Mouse (Mus musculus): Measurements from ENCODE around the gene Smad1. TPM values are rescaled to one million over a fixed set of nuclear protein-coding genes. Genes with fewer than 3 reads are reported as not detected.

The Smad1 gene
- total and polyA plus RNA-seq, 2 experiments from 2014 or later, result 14.0 to 22.8 TPM

DNA sequence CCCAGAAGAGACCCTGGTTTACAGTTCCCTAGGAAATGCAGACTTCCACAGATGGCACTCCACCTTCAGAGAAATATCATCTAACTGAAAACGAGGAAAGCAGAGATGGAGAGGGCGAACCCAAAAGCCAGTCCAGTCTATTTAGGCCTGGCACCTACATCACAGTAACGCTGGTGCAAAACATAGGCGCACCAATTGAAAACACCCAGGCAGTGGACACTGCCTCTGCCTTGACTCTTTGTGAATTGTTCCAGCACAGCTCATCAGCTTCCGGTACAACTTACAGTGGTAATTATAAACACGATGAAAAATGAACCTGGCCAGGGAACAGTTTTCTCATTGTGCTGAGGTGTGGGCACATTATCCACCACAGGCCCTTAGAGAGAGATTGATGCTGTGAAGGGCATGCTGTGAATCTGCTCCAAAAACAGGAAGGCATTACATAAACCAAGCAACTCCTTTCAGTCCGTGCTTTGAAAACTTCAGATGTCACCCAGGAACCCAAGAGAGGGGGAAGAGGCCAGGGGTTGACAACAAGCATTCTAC lies 1.5 kb downstream of the Smad1 start:
- Histone ChIP-seq H3K9me3 (replicated peaks; ENCODE audit: control insufficient read depth, low read length) (no peaks in the 10 kb centered on the region), H3K27me3 (ENCODE audit: control insufficient read depth, insufficient read depth, low read length) (no peaks in the 10 kb centered on the region), H3K27ac (ENCODE audit: low read depth) (peak overlapping the region; percentile 96), H3K4me1 (ENCODE audit: control insufficient read depth, insufficient read depth) (peaks cover 21% of the 10 kb centered on the region; the same call in 1 of the 2 replicates), H3K36me3 (replicated peaks; ENCODE audit: control insufficient read depth, insufficient read depth, low read length) (no peaks in the 10 kb centered on the region), H3K4me2 (ENCODE audit: low read depth, low read length) (peak overlapping the region; percentile 92), H3K4me3 (ENCODE audit: low read depth, low read length) (peak overlapping the region; percentile 99), H3K9ac (replicated peaks; ENCODE audit: low read depth, low read length) (peak overlapping the region; percentile 99)
- 27% methylated on average over 7 of the region's 7 CpGs for WGBS
- ATAC-seq (ENCODE audit: insufficient read depth, low read depth) (no peak), DNase-seq (ENCODE audit: low spot score) (peak; percentile 20)
- no peak for TF ChIP-seq EP300 (IDR thresholded peaks at IDR 0.05; ENCODE audit: low read depth)
- TF ChIP-seq CTCF (IDR thresholded peaks at IDR 0.05; ENCODE audit: low read depth), result no peak

- Histone ChIP-seq H3K9ac (replicated peaks; ENCODE audit: low read depth, low read length) (no peak overlapping the region), H3K27ac (ENCODE audit: low read depth) (no peak overlapping the region), H3K4me3 (ENCODE audit: low read depth, low read length) (no peak overlapping the region), H3K9me3 (replicated peaks; ENCODE audit: control insufficient read depth, low read length) (no peaks in the 10 kb centered on the region), H3K4me2 (ENCODE audit: low read depth, low read length) (no peak overlapping the region), H3K4me1 (ENCODE audit: control insufficient read depth, insufficient read depth) (peaks cover 21% of the 10 kb centered on the region; the same call in 1 of the 2 replicates), H3K36me3 (replicated peaks; ENCODE audit: control insufficient read depth, insufficient read depth, low read length) (no peaks in the 10 kb centered on the region), H3K27me3 (ENCODE audit: control insufficient read depth, insufficient read depth, low read length) (no peaks in the 10 kb centered on the region)
- DNase-seq (ENCODE audit: low spot score) (no peak), ATAC-seq (ENCODE audit: insufficient read depth, low read depth) (no peak)
- TF ChIP-seq CTCF (IDR thresholded peaks at IDR 0.05; ENCODE audit: low read depth), result no peak
- no peak for TF ChIP-seq EP300 (IDR thresholded peaks at IDR 0.05; ENCODE audit: low read depth)
- 85% methylated on average over 6 of the region's 6 CpGs for WGBS
These were observed 2.4 kb downstream of the Smad1 start for GRCm38 (mm10) chr8:79396911-79397310.

DNA sequence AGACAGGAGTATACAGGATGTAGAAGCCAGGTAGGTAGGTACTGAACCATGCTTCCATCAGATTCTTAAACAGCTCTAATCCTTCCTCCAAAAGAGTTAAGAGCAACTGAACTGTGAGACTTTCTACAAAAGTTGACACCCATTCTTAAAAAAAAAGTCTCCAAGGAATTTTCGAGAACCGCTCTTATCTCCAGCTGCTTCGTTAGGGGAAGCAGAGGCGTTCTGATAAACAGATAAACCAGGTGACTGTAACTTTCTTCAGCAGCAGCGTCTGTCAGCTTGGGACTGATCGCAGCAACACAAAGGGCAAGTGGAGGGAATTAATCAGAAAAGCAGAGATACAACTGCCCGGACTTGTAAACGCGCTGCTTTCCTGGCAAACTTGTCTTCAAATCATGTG lies 5.3 kb downstream of the Smad1 start:
- Histone ChIP-seq H3K4me3 (ENCODE audit: low read depth, low read length) (no peak overlapping the region), H3K27me3 (ENCODE audit: control insufficient read depth, insufficient read depth, low read length) (no peaks in the 10 kb centered on the region), H3K9me3 (replicated peaks; ENCODE audit: control insufficient read depth, low read length) (no peaks in the 10 kb centered on the region), H3K9ac (replicated peaks; ENCODE audit: low read depth, low read length) (no peak overlapping the region), H3K4me2 (ENCODE audit: low read depth, low read length) (no peak overlapping the region), H3K36me3 (replicated peaks; ENCODE audit: control insufficient read depth, insufficient read depth, low read length) (no peaks in the 10 kb centered on the region), H3K4me1 (ENCODE audit: control insufficient read depth, insufficient read depth) (peaks cover 22% of the 10 kb centered on the region), H3K27ac (ENCODE audit: low read depth) (no peak overlapping the region)
- DNase-seq (ENCODE audit: low spot score) (no peak), ATAC-seq (ENCODE audit: insufficient read depth, low read depth) (no peak)
- no peak for TF ChIP-seq EP300 (IDR thresholded peaks at IDR 0.05; ENCODE audit: low read depth)
- TF ChIP-seq CTCF (IDR thresholded peaks at IDR 0.05; ENCODE audit: low read depth), result no peak
- WGBS, result 39% methylated on average over 9 of the region's 9 CpGs

DNA sequence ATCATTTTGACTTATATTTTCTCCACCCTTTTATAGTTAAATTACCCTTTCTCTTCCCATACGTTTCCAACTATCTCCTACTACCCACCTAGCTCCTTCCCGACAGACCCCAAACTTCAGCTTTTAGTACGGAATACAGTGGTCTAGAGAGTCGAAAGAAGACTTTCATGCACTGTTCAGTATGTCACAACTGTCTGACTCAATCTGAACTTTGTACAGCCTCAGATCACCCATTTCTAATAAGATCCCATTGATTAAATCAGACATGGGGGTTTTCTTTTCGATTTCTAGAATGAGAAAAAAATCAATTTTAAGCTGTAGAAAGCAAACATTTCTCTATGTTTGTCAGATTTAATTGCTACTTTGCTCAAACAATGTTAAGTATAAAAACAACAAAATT lies 6.1 kb downstream of the Smad1 start:
- Histone ChIP-seq H3K4me2 (ENCODE audit: low read depth, low read length) (no peak overlapping the region), H3K27me3 (ENCODE audit: control insufficient read depth, insufficient read depth, low read length) (no peaks in the 10 kb centered on the region), H3K9me3 (replicated peaks; ENCODE audit: control insufficient read depth, low read length) (no peaks in the 10 kb centered on the region), H3K4me1 (ENCODE audit: control insufficient read depth, insufficient read depth) (peaks cover 22% of the 10 kb centered on the region), H3K36me3 (replicated peaks; ENCODE audit: control insufficient read depth, insufficient read depth, low read length) (no peaks in the 10 kb centered on the region), H3K27ac (ENCODE audit: low read depth) (no peak overlapping the region), H3K9ac (replicated peaks; ENCODE audit: low read depth, low read length) (no peak overlapping the region), H3K4me3 (ENCODE audit: low read depth, low read length) (no peak overlapping the region)
- ATAC-seq (ENCODE audit: insufficient read depth, low read depth) (no peak), DNase-seq (ENCODE audit: low spot score) (no peak)
- 89% methylated on average over 5 of the region's 5 CpGs for WGBS
- TF ChIP-seq EP300 (IDR thresholded peaks at IDR 0.05; ENCODE audit: low read depth) (no peak), CTCF (IDR thresholded peaks at IDR 0.05; ENCODE audit: low read depth) (no peak)

DNA sequence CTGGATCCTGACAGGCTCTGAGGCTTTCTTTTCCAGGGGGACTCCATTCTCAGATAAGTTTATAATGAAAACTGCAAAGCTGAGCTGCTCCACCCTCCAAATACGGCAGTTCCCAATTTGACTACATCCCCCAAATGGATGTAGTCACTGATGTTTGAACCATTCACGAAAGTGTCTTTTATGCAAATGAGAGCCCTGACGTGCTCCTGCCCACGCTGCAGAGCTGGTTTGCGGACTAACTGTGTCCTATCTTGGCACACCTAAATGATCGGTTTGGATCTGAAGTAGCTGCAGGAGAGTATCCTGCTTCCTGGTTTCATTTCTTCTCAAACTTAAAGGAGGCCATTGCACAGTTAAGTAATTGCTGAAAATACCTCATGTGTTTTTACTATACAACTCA lies 6.7 kb downstream of the Smad1 start:
- Histone ChIP-seq H3K9ac (replicated peaks; ENCODE audit: low read depth, low read length) (no peak overlapping the region), H3K9me3 (replicated peaks; ENCODE audit: control insufficient read depth, low read length) (no peaks in the 10 kb centered on the region), H3K27ac (ENCODE audit: low read depth) (no peak overlapping the region), H3K4me2 (ENCODE audit: low read depth, low read length) (peak overlapping the region; percentile 28; the same call in 1 of the 2 replicates), H3K4me1 (ENCODE audit: control insufficient read depth, insufficient read depth) (peaks cover 17% of the 10 kb centered on the region), H3K36me3 (replicated peaks; ENCODE audit: control insufficient read depth, insufficient read depth, low read length) (no peaks in the 10 kb centered on the region), H3K4me3 (ENCODE audit: low read depth, low read length) (no peak overlapping the region), H3K27me3 (ENCODE audit: control insufficient read depth, insufficient read depth, low read length) (no peaks in the 10 kb centered on the region)
- no peak for DNase-seq (ENCODE audit: low spot score)
- WGBS, result 39% methylated on average over 6 of the region's 6 CpGs
- no peak for ATAC-seq (ENCODE audit: insufficient read depth, low read depth)
- TF ChIP-seq EP300 (IDR thresholded peaks at IDR 0.05; ENCODE audit: low read depth) (no peak), CTCF (IDR thresholded peaks at IDR 0.05; ENCODE audit: low read depth) (no peak)

- no peak overlapping the region for H3K9ac ChIP-seq (replicated peaks; ENCODE audit: low read depth, low read length)
- WGBS, result 77% methylated on average over 13 of the region's 13 CpGs
- H3K9me3 ChIP-seq (replicated peaks; ENCODE audit: control insufficient read depth, low read length), result no peaks in the 10 kb centered on the region
- TF ChIP-seq CTCF (IDR thresholded peaks at IDR 0.05; ENCODE audit: low read depth), result no peak
- no peak for TF ChIP-seq EP300 (IDR thresholded peaks at IDR 0.05; ENCODE audit: low read depth)
- H3K4me2 ChIP-seq (ENCODE audit: low read depth, low read length), result no peak overlapping the region
- DNase-seq (ENCODE audit: low spot score) (no peak), ATAC-seq (ENCODE audit: insufficient read depth, low read depth) (no peak)
- no peak overlapping the region for H3K27ac ChIP-seq (ENCODE audit: low read depth)
- no peaks in the 10 kb centered on the region for H3K36me3 ChIP-seq (replicated peaks; ENCODE audit: control insufficient read depth, insufficient read depth, low read length)
- no peak overlapping the region for H3K4me3 ChIP-seq (ENCODE audit: low read depth, low read length)
- H3K27me3 ChIP-seq (ENCODE audit: control insufficient read depth, insufficient read depth, low read length), result no peaks in the 10 kb centered on the region
- peaks cover 14% of the 10 kb centered on the region for H3K4me1 ChIP-seq (ENCODE audit: control insufficient read depth, insufficient read depth)
These were observed 7.9 kb downstream of the Smad1 start for GRCm38 (mm10) chr8:79391454-79391853.
